24 mouse cellular contexts compared by ENCODE assay signal in genomic region chr8:35183423-35183822, GRCm38 (mm10).
DNase-seq lines count a peak whose midpoint lies in the region; ATAC-seq lines count a peak whose summit lies in the region.
"Had no signal": no experiment of that assay in that cellular context is flagged by ENCODE, and none has a peak within 500 bp of the region (broad histone marks: within the 10 kb centered on the region; RNA-seq: fewer than 3 reads in every experiment).

No protein-coding gene starts in this region.

- intact Hi-C loops in heart, postnatal 25 days (cut with DNase I): no loop called here

- peak overlapping the region; percentile 7; the same call in 1 of the 2 replicates for H3K4me2 ChIP-seq in heart, embryonic 16.5 days (ENCODE audit: low read depth, low read length)
- H3K4me2 ChIP-seq: embryonic facial prominence, embryonic 12.5 days; embryonic facial prominence, embryonic 15.5 days; heart, embryonic 11.5 days; hindbrain, embryonic 12.5 days; hindbrain, embryonic 15.5 days had no signal

- peak; percentile 68 for DNase-seq in heart, embryonic 10.5 days (ENCODE audit: low spot score)
- DNase-seq in heart, postnatal 25 days (ENCODE audit: low spot score): no peak
- DNase-seq in heart, adult 18-20 months: no peak
- DNase-seq in MN1 (ENCODE audit: low spot score): peak; percentile 34
- DNase-seq in brain, adult 2 months (ENCODE audit: low read depth, low spot score): peak; percentile 44
- DNase-seq: adrenal gland, postnatal 10 days; adrenal gland, postnatal 36 days; cerebellum, adult 11 months; cerebellum, adult 2 months; cerebellum, adult 9-11 months; cerebellum, postnatal 25 days; forebrain, postnatal 0 days; gastrocnemius, postnatal 10 days; gastrocnemius, postnatal 36 days; kidney, adult 2 months had no signal

- no peaks in the 10 kb centered on the region for H3K9me3 ChIP-seq in heart, embryonic 10.5 days
- H3K9me3 ChIP-seq in heart, embryonic 16.5 days (replicated peaks; ENCODE audit: control insufficient read depth, low read length): no peaks in the 10 kb centered on the region
- H3K9me3 ChIP-seq: embryonic facial prominence, embryonic 12.5 days; embryonic facial prominence, embryonic 15.5 days; hindbrain, embryonic 12.5 days; hindbrain, embryonic 15.5 days had no signal

- H3K27me3 ChIP-seq in heart, embryonic 10.5 days (ENCODE audit: insufficient read depth, poor library complexity, severe bottlenecking): no peaks in the 10 kb centered on the region
- no peaks in the 10 kb centered on the region for H3K27me3 ChIP-seq in heart, embryonic 16.5 days (ENCODE audit: control insufficient read depth, insufficient read depth, low read length)
- H3K27me3 ChIP-seq: embryonic facial prominence, embryonic 12.5 days; embryonic facial prominence, embryonic 15.5 days; hindbrain, embryonic 12.5 days; hindbrain, embryonic 15.5 days had no signal

- H3K27ac ChIP-seq in heart, embryonic 10.5 days: no peak overlapping the region
- H3K27ac ChIP-seq in heart, embryonic 16.5 days (ENCODE audit: low read length): no peak overlapping the region
- H3K27ac ChIP-seq: embryonic facial prominence, embryonic 12.5 days; embryonic facial prominence, embryonic 15.5 days; hindbrain, embryonic 12.5 days; hindbrain, embryonic 15.5 days had no signal

- no peaks in the 10 kb centered on the region for H3K36me3 ChIP-seq in heart, embryonic 10.5 days
- no peaks in the 10 kb centered on the region for H3K36me3 ChIP-seq in heart, embryonic 16.5 days (ENCODE audit: control insufficient read depth, insufficient read depth)
- H3K36me3 ChIP-seq: embryonic facial prominence, embryonic 12.5 days; embryonic facial prominence, embryonic 15.5 days; hindbrain, embryonic 12.5 days; hindbrain, embryonic 15.5 days had no signal

- H3K4me1 ChIP-seq in heart, embryonic 10.5 days: peaks cover 4% of the 10 kb centered on the region; the same call in 1 of the 2 replicates
- no peaks in the 10 kb centered on the region for H3K4me1 ChIP-seq in heart, embryonic 16.5 days (ENCODE audit: control insufficient read depth, insufficient read depth, low read length)
- H3K4me1 ChIP-seq: embryonic facial prominence, embryonic 12.5 days; embryonic facial prominence, embryonic 15.5 days; hindbrain, embryonic 15.5 days had no signal

- H3K4me3 ChIP-seq in heart, embryonic 10.5 days: no peak overlapping the region
- no peak overlapping the region for H3K4me3 ChIP-seq in heart, embryonic 16.5 days (ENCODE audit: low read length)
- H3K4me3 ChIP-seq: embryonic facial prominence, embryonic 12.5 days; embryonic facial prominence, embryonic 15.5 days; hindbrain, embryonic 12.5 days; hindbrain, embryonic 15.5 days had no signal

- H3K9ac ChIP-seq in heart, embryonic 16.5 days (ENCODE audit: low read length): no peak overlapping the region
- H3K9ac ChIP-seq: embryonic facial prominence, embryonic 12.5 days; embryonic facial prominence, embryonic 15.5 days; forebrain, postnatal 0 days; hindbrain, embryonic 12.5 days; hindbrain, embryonic 15.5 days had no signal

- ATAC-seq in heart, embryonic 16.5 days (replicated peaks; ENCODE audit: extremely low read depth, insufficient read depth, low FRiP score): no peak
- ATAC-seq: CD4-positive, CD25-positive, alpha-beta regulatory T cell, adult 4 months; forebrain, embryonic 14.5 days; forebrain, postnatal 0 days; intestine, postnatal 0 days had no signal

- 79% methylated on average over 14 of the region's 14 CpGs for WGBS in heart, embryonic 10.5 days
- WGBS in heart, embryonic 16.5 days: 74% methylated on average over 14 of the region's 14 CpGs

Comparison
In these comparisons a context has a peak if more than half of its experiments do, and no peak if none do; other contexts are left out.
1. DNase-seq: peak in heart, embryonic 10.5 days (single experiment), MN1 (single experiment) and brain, adult 2 months (single experiment); none in heart, postnatal 25 days (single experiment) and heart, adult 18-20 months (0 of 2).